12 mouse cellular contexts compared by ENCODE assay signal in genomic region chr17:45274894-45275293, GRCm38 (mm10).
DNase-seq lines count a peak whose midpoint lies in the region; ATAC-seq and TF ChIP-seq lines count a peak whose summit lies in the region.
"Had no signal": no experiment of that assay in that cellular context is flagged by ENCODE, and none has a peak within 500 bp of the region (broad histone marks: within the 10 kb centered on the region; RNA-seq: fewer than 3 reads in every experiment).

No protein-coding gene starts in this region.

- H3K4me1 ChIP-seq in lung, embryonic 14.5 days (ENCODE audit: insufficient read depth): no peaks in the 10 kb centered on the region
- H3K4me1 ChIP-seq in lung, adult 2 months (ENCODE audit: control insufficient read depth, insufficient read depth, low read length): no peaks in the 10 kb centered on the region
- H3K4me1 ChIP-seq in embryonic facial prominence, embryonic 14.5 days (ENCODE audit: control insufficient read depth, insufficient read depth, low read length): peaks cover 23% of the 10 kb centered on the region
- peaks cover 7% of the 10 kb centered on the region; the same call in 1 of the 2 replicates for H3K4me1 ChIP-seq in forebrain, embryonic 13.5 days

- peak; percentile 17 for DNase-seq in heart, postnatal 4 days
- no peak for DNase-seq in heart, postnatal 25 days (ENCODE audit: low spot score)
- DNase-seq in lung, embryonic 14.5 days: peak; percentile 69
- DNase-seq in lung, adult 2 months: no peak
- DNase-seq in MN1 (ENCODE audit: low spot score): peak; percentile 30
- DNase-seq in embryonic facial prominence, embryonic 14.5 days (ENCODE audit: low spot score): peak; percentile 49
- DNase-seq in ovary, postnatal 14 days (ENCODE audit: low spot score): no peak
- DNase-seq: lung, postnatal 14 days had no signal

- H3K4me3 ChIP-seq in lung, embryonic 14.5 days (ENCODE audit: low read depth, low read length): no peak overlapping the region
- H3K4me3 ChIP-seq in lung, adult 2 months (replicated peaks; ENCODE audit: extremely low read depth, low read depth, low read length): no peak overlapping the region
- no peak overlapping the region for H3K4me3 ChIP-seq in embryonic facial prominence, embryonic 14.5 days (ENCODE audit: low read depth, low read length)
- no peak overlapping the region for H3K4me3 ChIP-seq in forebrain, embryonic 13.5 days
- H3K4me3 ChIP-seq: embryonic facial prominence, embryonic 13.5 days; limb, embryonic 12.5 days had no signal

- no peaks in the 10 kb centered on the region for H3K36me3 ChIP-seq in lung, embryonic 14.5 days (ENCODE audit: insufficient read depth)
- no peaks in the 10 kb centered on the region for H3K36me3 ChIP-seq in embryonic facial prominence, embryonic 14.5 days (ENCODE audit: control insufficient read depth, insufficient read depth, low read length)
- H3K36me3 ChIP-seq in forebrain, embryonic 13.5 days (ENCODE audit: poor library complexity, severe bottlenecking): no peaks in the 10 kb centered on the region
- H3K36me3 ChIP-seq: embryonic facial prominence, embryonic 13.5 days; limb, embryonic 12.5 days had no signal

- peak; percentile 67 for TF ChIP-seq CTCF in lung, embryonic 14.5 days (IDR thresholded peaks at IDR 0.05; ENCODE audit: low read depth)
- TF ChIP-seq CTCF in lung, adult 2 months (IDR thresholded peaks at IDR 0.05; ENCODE audit: insufficient read depth, low read length): no peak

- no peaks in the 10 kb centered on the region for H3K27me3 ChIP-seq in lung, embryonic 14.5 days (ENCODE audit: insufficient read depth, low read length)
- no peaks in the 10 kb centered on the region; the same call in 1 of the 2 replicates for H3K27me3 ChIP-seq in embryonic facial prominence, embryonic 14.5 days (replicated peaks; ENCODE audit: control insufficient read depth, insufficient read depth, low read length)
- no peaks in the 10 kb centered on the region for H3K27me3 ChIP-seq in forebrain, embryonic 13.5 days

- 54% methylated on average over 4 of the region's 4 CpGs for WGBS in lung, embryonic 14.5 days
- 62% methylated on average over 4 of the region's 4 CpGs for WGBS in lung, adult 2 months
- 80% methylated on average over 4 of the region's 4 CpGs for WGBS in embryonic facial prominence, embryonic 14.5 days
- WGBS in forebrain, embryonic 13.5 days: 70% methylated on average over 4 of the region's 4 CpGs

- no peak overlapping the region for H3K27ac ChIP-seq in lung, embryonic 14.5 days (ENCODE audit: low read depth)
- no peak overlapping the region for H3K27ac ChIP-seq in embryonic facial prominence, embryonic 14.5 days (replicated peaks; ENCODE audit: low read depth, low read length)
- H3K27ac ChIP-seq in forebrain, embryonic 13.5 days: no peak overlapping the region
- H3K27ac ChIP-seq: embryonic facial prominence, embryonic 13.5 days; limb, embryonic 12.5 days had no signal

- no peak overlapping the region for H3K9ac ChIP-seq in lung, embryonic 14.5 days
- H3K9ac ChIP-seq in embryonic facial prominence, embryonic 14.5 days (ENCODE audit: low read depth, low read length): no peak overlapping the region
- H3K9ac ChIP-seq in forebrain, embryonic 13.5 days: no peak overlapping the region
- H3K9ac ChIP-seq: embryonic facial prominence, embryonic 13.5 days; limb, embryonic 12.5 days had no signal

- H3K9me3 ChIP-seq in lung, embryonic 14.5 days (ENCODE audit: low read depth, low read length): no peaks in the 10 kb centered on the region
- H3K9me3 ChIP-seq in embryonic facial prominence, embryonic 14.5 days (ENCODE audit: control insufficient read depth, low read length): peaks cover 5% of the 10 kb centered on the region
- peaks cover 4% of the 10 kb centered on the region for H3K9me3 ChIP-seq in forebrain, embryonic 13.5 days (replicated peaks)

- no peak overlapping the region for H3K4me2 ChIP-seq in lung, embryonic 14.5 days
- no peak overlapping the region for H3K4me2 ChIP-seq in embryonic facial prominence, embryonic 14.5 days (ENCODE audit: low read depth, low read length)
- H3K4me2 ChIP-seq in forebrain, embryonic 13.5 days: no peak overlapping the region
- H3K4me2 ChIP-seq: embryonic facial prominence, embryonic 13.5 days; limb, embryonic 12.5 days had no signal

- intact Hi-C loops in heart, postnatal 25 days (cut with DNase I): no loop called here

- ATAC-seq in lung, embryonic 14.5 days (ENCODE audit: insufficient read depth): no peak
- no peak for ATAC-seq in embryonic facial prominence, embryonic 14.5 days (ENCODE audit: low read depth)
- no peak for ATAC-seq in forebrain, embryonic 13.5 days
- ATAC-seq: hindbrain, embryonic 16.5 days had no signal

- no peak for TF ChIP-seq POLR2A in lung, adult 2 months (IDR thresholded peaks at IDR 0.05; ENCODE audit: borderline replicate concordance, extremely low read depth, low read depth, low read length)

Comparison
In these comparisons a context has a peak if more than half of its experiments do, and no peak if none do; other contexts are left out.
1. DNase-seq: peak in heart, postnatal 4 days (single experiment), lung, embryonic 14.5 days (single experiment), MN1 (single experiment) and embryonic facial prominence, embryonic 14.5 days (single experiment); none in heart, postnatal 25 days (single experiment), lung, adult 2 months (single experiment) and ovary, postnatal 14 days (single experiment).